Mouse (Mus musculus): ENCODE measurements around the gene Mogat2. TPM values are rescaled to one million over a fixed set of nuclear protein-coding genes. Genes with fewer than 3 reads are reported as not detected.
A peak's percentile ranks its signal among the peaks of the same experiment; 100 is the strongest.

The Mogat2 gene
- polyA plus RNA-seq, 1 experiment = 0.21 TPM

DNA sequence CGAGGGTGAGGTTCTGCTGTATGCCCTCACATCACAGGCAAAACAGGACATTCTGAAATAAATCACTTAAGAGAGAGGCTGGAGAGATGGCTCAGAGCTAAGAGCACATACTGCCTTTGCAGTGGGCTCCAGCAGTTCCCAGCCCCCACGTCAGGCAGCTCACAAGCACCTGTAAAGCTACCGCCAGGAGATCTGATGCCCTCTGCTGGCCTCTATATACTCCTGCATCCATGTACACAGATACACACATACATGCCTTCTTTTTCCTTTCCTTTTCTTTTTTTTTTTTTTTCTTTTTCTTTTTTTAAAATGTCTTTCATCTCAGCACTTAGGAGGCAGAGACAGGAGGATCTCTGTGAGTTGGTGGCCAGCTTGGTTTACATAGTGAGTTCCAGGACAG, 23.5 kb upstream of the Mogat2 start:
- WGBS = 77% methylated on average over 3 of the region's 3 CpGs

DNA sequence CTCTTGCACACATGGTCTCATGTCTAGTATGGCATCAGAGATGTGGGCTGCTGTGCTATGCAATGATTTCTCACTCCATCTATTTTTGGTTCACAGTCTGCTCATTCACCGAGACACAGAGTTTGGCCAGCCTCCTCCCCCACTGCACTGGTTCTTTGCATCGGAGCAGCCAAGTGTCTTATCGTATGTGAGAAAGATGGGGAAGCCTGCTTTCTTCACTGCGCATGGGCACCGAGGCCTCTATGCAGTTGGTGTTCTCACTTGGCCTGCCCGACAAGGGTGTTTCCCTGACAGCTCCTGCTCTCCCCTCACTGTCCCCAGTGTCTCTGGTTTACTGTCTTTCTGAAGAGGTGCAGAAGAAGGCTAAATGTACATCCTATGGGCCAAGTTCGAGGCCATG, 16.6 kb upstream of the Mogat2 start:
- no peaks in the 10 kb centered on the region for H3K36me3 ChIP-seq (ENCODE audit: control insufficient read depth, insufficient read depth, low read length)
- no peak for TF ChIP-seq CTCF (IDR thresholded peaks at IDR 0.05; ENCODE audit: extremely low read depth, insufficient read depth, insufficient read length, insufficient replicate concordance)
- TF ChIP-seq POLR2A (IDR thresholded peaks at IDR 0.05; ENCODE audit: low read depth, low read length) = no peak
- H3K27ac ChIP-seq (ENCODE audit: insufficient read depth, low read length) = no peak overlapping the region
- H3K27me3 ChIP-seq (ENCODE audit: control insufficient read depth, insufficient read depth, low read length) = no peaks in the 10 kb centered on the region
- no peak for DNase-seq (ENCODE audit: low read depth in 1 of 2, low spot score in 2 of 2)
- WGBS = 85% methylated on average over 7 of the region's 7 CpGs
- H3K4me1 ChIP-seq (ENCODE audit: control insufficient read depth, insufficient read depth, insufficient read length) = no peaks in the 10 kb centered on the region
- H3K4me3 ChIP-seq (ENCODE audit: extremely low read depth, insufficient read depth, insufficient read length) = no peak overlapping the region

More for the DNA sequence above, 23.5 kb upstream of the Mogat2 start:
- no peak for TF ChIP-seq CTCF (IDR thresholded peaks at IDR 0.05; ENCODE audit: extremely low read depth, insufficient read depth, insufficient read length, insufficient replicate concordance)
- TF ChIP-seq POLR2A (IDR thresholded peaks at IDR 0.05; ENCODE audit: low read depth, low read length) = no peak
- Histone ChIP-seq H3K27me3 (ENCODE audit: control insufficient read depth, insufficient read depth, low read length) (0 out of 2 replicates have a peak, but pooled peaks cover 1% of the 10 kb centered on the region), H3K4me1 (ENCODE audit: control insufficient read depth, insufficient read depth, insufficient read length) (no peaks in the 10 kb centered on the region), H3K36me3 (ENCODE audit: control insufficient read depth, insufficient read depth, low read length) (no peaks in the 10 kb centered on the region), H3K4me3 (ENCODE audit: extremely low read depth, insufficient read depth, insufficient read length) (no peak overlapping the region), H3K27ac (ENCODE audit: insufficient read depth, low read length) (no peak overlapping the region)
- DNase-seq (ENCODE audit: low read depth in 1 of 2, low spot score in 2 of 2) = no peak

DNA sequence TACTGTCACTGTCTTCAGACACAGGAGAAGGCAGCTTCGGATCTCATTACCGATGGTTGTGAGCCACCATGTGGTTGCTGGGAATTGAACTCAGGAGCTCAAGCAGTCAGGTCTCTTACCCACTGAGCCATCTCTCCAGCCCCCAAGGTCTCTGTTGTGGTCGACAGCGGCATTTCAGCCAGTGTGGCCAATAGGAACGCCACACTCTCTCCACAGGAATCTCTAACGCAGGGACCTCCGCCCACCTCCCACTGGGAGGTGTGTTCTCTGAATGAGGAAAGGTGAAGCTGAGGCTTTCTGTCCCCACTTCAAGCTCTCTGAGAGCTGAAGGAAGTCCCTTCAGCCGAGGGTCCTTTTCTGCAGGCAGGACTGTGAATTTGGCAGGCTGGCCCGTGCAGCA, 12.0 kb upstream of the Mogat2 start:
- Histone ChIP-seq H3K27ac (ENCODE audit: insufficient read depth, low read length) (no peak overlapping the region), H3K36me3 (ENCODE audit: control insufficient read depth, insufficient read depth, low read length) (no peaks in the 10 kb centered on the region), H3K4me1 (ENCODE audit: control insufficient read depth, insufficient read depth, insufficient read length) (no peaks in the 10 kb centered on the region), H3K27me3 (ENCODE audit: control insufficient read depth, insufficient read depth, low read length) (peaks cover 6% of the 10 kb centered on the region), H3K4me3 (ENCODE audit: extremely low read depth, insufficient read depth, insufficient read length) (no peak overlapping the region)
- 55% methylated on average over 9 of the region's 9 CpGs for WGBS
- TF ChIP-seq POLR2A (IDR thresholded peaks at IDR 0.05; ENCODE audit: low read depth, low read length) (no peak), CTCF (IDR thresholded peaks at IDR 0.05; ENCODE audit: extremely low read depth, insufficient read depth, insufficient read length, insufficient replicate concordance) (no peak)
- DNase-seq (ENCODE audit: low read depth in 1 of 2, low spot score in 2 of 2) = no peak

DNA sequence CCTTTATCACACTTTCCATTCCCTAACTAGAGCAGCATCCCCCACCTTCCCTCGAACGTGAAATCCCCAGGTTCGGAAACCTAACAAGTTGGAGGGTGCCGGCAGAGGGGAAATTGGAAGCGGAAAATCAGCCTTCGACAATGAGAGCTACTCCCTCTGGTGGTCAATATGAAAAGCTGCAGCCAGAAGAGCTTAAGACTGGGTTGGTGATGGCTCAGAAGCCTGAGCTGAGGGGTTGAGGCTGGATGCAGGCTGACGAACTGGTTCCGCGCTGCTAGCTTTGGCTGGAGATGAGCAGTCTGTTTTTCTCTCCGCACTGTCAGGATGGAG, 11.1 kb upstream of the Mogat2 start:
- Histone ChIP-seq H3K27ac (ENCODE audit: insufficient read depth, low read length) (no peak overlapping the region), H3K27me3 (ENCODE audit: control insufficient read depth, insufficient read depth, low read length) (peaks cover 6% of the 10 kb centered on the region), H3K36me3 (ENCODE audit: control insufficient read depth, insufficient read depth, low read length) (no peaks in the 10 kb centered on the region), H3K4me1 (ENCODE audit: control insufficient read depth, insufficient read depth, insufficient read length) (no peaks in the 10 kb centered on the region), H3K4me3 (ENCODE audit: extremely low read depth, insufficient read depth, insufficient read length) (0 out of 2 replicates have a peak overlapping the region, but pooled peaks have one; percentile 24)
- TF ChIP-seq CTCF (IDR thresholded peaks at IDR 0.05; ENCODE audit: extremely low read depth, insufficient read depth, insufficient read length, insufficient replicate concordance) (peak; percentile 62; the same call in 1 of the 2 replicates), POLR2A (IDR thresholded peaks at IDR 0.05; ENCODE audit: low read depth, low read length) (no peak)
- 4% methylated on average over 10 of the region's 10 CpGs for WGBS
- DNase-seq (ENCODE audit: low read depth in 1 of 2, low spot score in 2 of 2) = peak; percentile 5 to 15

DNA sequence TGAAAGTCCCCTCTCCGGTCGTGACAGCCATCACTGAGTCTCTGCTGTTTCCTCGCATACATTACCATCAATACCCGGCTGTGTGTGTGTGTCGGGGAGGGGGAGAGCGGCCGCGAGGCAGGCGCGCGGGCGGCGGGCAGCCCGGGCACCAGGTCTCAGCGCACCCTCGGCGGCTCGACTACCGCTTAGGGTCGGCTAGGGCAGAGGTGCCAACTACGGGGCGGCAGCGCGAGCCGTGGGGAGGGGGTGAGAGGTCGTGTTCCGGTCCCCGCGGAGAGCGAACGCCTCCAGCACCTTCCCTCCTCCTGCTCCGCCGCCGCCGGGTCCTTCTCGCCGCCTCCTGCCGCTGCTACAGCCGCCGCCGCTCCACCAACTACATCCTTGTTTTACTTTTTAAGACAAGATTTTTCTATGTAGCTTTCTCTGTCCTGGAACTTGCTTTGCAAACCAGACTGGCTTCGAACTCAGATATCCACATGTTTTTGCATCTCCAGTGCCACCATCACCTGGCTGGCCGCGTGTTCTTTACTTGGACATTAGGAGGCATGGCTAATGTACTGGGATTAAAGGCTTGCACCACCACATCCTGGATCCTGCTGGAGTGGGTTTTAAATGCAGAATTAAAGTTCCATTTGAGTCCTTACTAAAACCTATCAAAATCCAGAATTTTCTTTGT, 10.6 kb upstream of the Mogat2 start:
- H3K27ac ChIP-seq (ENCODE audit: insufficient read depth, low read length) = no peak overlapping the region
- no peak for TF ChIP-seq CTCF (IDR thresholded peaks at IDR 0.05; ENCODE audit: extremely low read depth, insufficient read depth, insufficient read length, insufficient replicate concordance)
- no peak for TF ChIP-seq POLR2A (IDR thresholded peaks at IDR 0.05; ENCODE audit: low read depth, low read length)
- no peak for DNase-seq (ENCODE audit: low read depth in 1 of 2, low spot score in 2 of 2)

DNA sequence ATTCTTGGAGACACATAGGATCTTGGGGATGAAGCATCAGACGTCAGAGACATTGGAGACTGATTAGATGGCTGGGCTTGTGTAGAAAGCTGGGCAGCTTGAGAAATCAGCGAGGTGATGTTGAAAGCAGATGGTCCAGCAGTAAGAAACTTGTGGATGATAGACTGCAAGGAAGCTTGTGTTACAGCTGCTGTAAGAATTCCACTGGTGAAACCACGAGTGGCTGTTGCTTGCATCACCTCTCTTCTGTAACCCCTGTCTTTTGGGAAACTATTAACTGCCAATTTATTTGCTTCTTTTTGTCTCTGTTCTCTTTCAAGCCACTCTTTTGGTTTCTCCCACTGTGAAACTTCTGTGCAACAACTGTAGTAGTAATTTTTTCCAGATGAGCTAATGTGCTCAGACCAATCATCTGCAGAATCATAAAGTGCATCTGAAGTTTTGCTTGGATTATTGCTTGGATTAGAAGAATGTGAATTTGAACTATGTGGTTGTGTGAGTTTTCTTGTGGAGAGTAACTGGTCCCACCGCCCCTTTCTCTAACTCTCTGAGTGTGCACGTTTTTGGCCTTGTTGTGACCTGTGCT, 9.8 kb upstream of the Mogat2 start:
- H3K36me3 ChIP-seq (ENCODE audit: control insufficient read depth, insufficient read depth, low read length) = no peaks in the 10 kb centered on the region
- WGBS = 57% methylated on average over 5 of the region's 5 CpGs

More for the DNA sequence above, 10.6 kb upstream of the Mogat2 start:
- 3% methylated on average over 42 of the region's 44 CpGs for WGBS
- Histone ChIP-seq H3K4me3 (ENCODE audit: extremely low read depth, insufficient read depth, insufficient read length) (peak overlapping the region; percentile 24; the same call in 1 of the 2 replicates), H3K4me1 (ENCODE audit: control insufficient read depth, insufficient read depth, insufficient read length) (no peaks in the 10 kb centered on the region), H3K27me3 (ENCODE audit: control insufficient read depth, insufficient read depth, low read length) (peaks cover 6% of the 10 kb centered on the region), H3K36me3 (ENCODE audit: control insufficient read depth, insufficient read depth, low read length) (no peaks in the 10 kb centered on the region)

DNA sequence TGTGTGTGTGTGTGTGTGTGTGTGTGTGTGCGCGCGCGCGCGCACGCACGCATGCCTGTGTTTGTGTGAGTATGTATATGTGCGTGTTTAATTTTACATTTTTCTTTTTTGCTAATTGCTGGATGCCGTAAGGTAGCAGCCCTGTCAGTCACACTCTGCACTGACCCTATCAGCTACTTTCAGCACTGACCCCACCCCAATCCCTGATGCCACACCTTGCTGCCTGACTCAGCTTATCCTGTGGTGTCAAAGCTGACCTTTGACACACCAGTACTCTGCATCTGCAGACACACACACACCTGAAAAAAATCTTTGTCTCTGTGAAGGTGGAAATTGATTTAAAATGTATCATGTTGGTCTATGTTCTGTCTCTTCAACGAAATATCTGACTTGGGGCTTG, 3.7 kb upstream of the Mogat2 start:
- no peak for DNase-seq (ENCODE audit: low read depth in 1 of 2, low spot score in 2 of 2)
- no peak overlapping the region for H3K27ac ChIP-seq (ENCODE audit: insufficient read depth, low read length)
- 91% methylated on average over 11 of the region's 11 CpGs for WGBS
- no peaks in the 10 kb centered on the region for H3K4me1 ChIP-seq (ENCODE audit: control insufficient read depth, insufficient read depth, insufficient read length)
- no peak overlapping the region for H3K4me3 ChIP-seq (ENCODE audit: extremely low read depth, insufficient read depth, insufficient read length)
- H3K36me3 ChIP-seq (ENCODE audit: control insufficient read depth, insufficient read depth, low read length) = no peaks in the 10 kb centered on the region
- TF ChIP-seq CTCF (IDR thresholded peaks at IDR 0.05; ENCODE audit: extremely low read depth, insufficient read depth, insufficient read length, insufficient replicate concordance) (no peak), POLR2A (IDR thresholded peaks at IDR 0.05; ENCODE audit: low read depth, low read length) (no peak)
- peaks cover 5% of the 10 kb centered on the region; the same call in 1 of the 2 replicates for H3K27me3 ChIP-seq (ENCODE audit: control insufficient read depth, insufficient read depth, low read length)

More for the DNA sequence above, 9.8 kb upstream of the Mogat2 start:
- TF ChIP-seq CTCF (IDR thresholded peaks at IDR 0.05; ENCODE audit: extremely low read depth, insufficient read depth, insufficient read length, insufficient replicate concordance) (no peak), POLR2A (IDR thresholded peaks at IDR 0.05; ENCODE audit: low read depth, low read length) (no peak)
- Histone ChIP-seq H3K27me3 (ENCODE audit: control insufficient read depth, insufficient read depth, low read length) (peaks cover 6% of the 10 kb centered on the region), H3K4me3 (ENCODE audit: extremely low read depth, insufficient read depth, insufficient read length) (no peak overlapping the region), H3K27ac (ENCODE audit: insufficient read depth, low read length) (no peak overlapping the region), H3K4me1 (ENCODE audit: control insufficient read depth, insufficient read depth, insufficient read length) (no peaks in the 10 kb centered on the region)
- DNase-seq (ENCODE audit: low read depth in 1 of 2, low spot score in 2 of 2) = no peak

All from spleen, adult 2 months (tissue).